Mouse (Mus musculus) layer of hippocampus, postnatal 10 days (tissue): ENCODE results near the gene Tex44. TPM values are rescaled to one million over a fixed set of nuclear protein-coding genes. Genes with fewer than 3 reads are reported as not detected.

Experiments
- DNase-seq, 2 experiments: peaks; one replicate each; pipeline ENCODE4 v3.0.0; 2021; ENCODE audit warnings: low spot score in 2 of 2
- total RNA-seq, 2 experiments: library from RNA; stranded (reverse); gene quantifications; 2 replicates each; pipeline ENCODE4 v1.2.3; 2021

The Tex44 gene
- total RNA-seq, 2 experiments from 2014 or later: not detected

DNA sequence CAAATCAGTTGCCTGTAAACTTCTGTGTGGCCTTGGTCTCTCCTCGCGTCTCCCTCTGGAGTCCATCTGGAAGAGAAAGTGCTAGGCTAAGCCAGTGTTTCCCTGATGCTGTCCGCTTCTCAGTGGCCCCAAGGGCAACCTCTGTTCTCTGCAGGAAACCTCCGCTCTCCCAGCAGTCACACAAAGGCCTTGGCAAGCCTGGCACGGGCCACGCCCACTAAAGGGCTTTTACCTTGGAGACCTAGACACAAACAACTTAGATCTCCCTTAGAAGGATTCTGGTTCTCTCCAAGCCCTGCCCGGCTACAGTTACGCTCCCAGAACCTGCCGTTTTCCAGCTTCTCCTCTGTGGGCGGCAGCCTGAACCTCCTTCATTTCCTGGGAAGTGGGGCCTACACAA lies 5.1 kb upstream of the Tex44 start:
- DNase-seq: no peak

DNA sequence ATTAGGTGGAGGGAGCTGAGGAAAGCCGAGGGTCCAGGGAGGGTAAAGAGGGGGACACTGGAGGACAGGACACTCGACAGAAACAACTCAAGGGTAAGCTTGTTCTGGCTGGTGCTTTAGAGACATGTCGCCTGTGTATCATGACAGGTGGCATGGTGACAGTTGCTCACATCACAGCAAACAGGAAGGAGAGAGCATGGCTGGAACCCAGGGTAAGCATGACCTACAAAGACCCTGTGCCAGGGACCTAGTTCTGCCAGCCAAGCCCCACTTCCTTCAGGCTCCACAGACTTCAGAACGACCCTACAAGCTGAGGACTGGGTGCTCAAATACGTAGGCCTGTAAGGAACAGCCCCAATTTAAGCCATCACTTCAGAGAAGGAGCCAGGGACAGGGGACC lies 2.2 kb upstream of the Tex44 start:
- no peak for DNase-seq

DNA sequence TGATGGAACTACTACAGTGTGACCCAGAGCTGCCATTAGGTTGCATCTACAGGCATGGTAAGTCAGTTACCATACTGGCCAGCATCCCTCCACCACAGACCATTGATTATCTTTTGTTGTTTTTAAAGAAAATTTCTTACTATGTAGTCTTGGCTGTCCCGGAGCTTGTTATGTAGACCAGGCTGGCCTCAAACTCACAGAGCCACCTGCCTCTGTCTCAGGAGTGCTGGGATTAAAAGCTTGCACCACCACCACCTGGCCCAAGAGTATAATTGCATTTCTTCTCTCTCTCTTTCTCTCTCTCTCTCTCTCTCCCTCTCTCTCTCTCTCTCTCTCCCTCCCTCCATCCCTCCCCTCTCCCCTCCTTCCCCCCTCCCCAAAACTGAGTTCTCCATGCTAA lies 1.8 kb upstream of the Tex44 start:
- DNase-seq: no peak

DNA sequence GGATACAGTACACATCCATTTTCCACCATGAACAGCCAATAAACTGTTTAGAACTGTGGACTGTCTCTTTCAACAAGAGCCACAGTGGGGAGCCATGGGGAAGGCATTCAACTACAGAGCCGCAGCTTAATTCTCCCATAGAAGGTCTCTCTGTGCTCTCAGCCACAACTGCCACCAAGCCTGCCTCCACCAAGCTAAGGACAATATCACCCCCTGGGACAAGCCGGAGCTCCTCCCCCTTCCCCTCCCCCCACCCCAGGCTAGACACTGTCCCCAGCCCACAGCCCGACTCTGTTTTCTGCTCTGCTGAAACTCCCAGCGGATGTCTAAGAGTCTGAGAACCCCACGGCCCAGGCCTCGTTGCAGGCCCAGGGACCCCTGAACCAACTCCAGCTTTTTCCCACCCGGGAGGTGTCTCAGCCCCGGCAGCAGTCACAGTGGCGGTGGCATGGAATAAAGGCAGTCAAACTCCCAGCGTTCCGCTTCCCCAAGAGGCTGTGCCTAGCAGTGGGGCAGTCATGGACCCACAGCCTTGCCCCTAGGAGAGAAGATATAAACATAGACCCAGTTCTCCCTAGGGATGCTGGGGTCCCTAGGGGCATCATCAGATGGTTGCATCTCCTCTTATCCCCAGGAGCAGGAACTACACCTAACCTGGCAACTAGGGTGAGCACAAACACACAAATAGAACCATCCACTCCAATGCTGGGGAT lies 1.1 kb upstream of the Tex44 start:
- no peak for DNase-seq

DNA sequence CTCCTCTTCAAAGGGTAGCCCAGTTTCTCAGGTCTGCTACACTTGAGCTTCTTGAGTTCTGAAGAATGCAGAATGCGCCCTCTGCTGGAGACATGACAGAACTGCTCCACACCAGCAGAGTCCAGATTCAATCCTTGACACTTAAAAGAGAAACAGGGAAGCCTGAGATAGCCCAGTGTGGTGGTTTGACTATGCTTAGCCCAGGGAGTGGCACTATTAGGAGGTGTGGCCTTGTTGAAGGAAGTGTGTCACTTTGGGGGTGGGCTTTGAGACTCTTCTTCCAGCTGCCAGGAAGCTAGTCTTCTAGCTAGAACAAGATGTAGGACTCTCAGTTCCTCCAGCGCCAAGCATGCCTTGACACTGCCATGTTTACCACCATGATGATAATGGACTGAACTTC lies 3.9 kb downstream of the Tex44 start:
- peak; percentile 82 to 86 for DNase-seq

DNA sequence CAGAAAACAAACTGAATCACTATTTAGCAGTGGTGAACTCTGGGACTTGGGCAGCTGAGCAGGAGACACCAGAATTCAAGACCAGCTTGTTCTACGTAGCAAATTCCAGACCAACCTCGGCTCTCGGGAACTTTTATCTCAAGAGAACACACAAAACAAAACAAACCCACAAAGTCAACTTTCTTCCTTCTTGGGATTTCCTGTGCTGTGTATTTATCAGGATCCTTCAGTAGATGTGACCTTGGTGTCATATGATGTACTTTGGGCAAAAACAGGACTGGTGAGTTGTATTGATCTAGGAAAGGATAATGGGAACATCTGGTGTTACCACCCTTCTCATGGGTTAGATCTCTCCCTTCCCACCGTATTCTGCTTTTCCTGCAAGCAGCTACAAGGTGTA lies 6.6 kb downstream of the Tex44 start:
- DNase-seq: no peak

DNA sequence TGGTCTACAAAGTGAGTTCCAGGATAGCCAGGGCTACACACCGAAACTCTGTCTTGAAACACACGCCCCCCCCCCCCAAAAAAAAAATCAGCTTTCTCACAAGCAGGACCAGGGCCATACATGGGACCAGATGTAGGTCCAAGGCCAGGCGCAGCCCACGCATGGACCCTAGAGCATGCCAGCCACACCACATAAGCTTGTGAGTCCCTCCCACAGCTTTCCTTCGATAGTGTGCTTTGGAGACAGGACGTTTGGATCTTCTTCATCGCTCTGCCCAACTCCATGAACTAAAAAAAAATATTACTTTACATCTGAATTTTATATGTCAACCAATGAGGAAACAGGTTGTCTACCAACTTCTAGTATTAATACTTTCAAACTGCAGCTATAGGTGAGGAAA lies 7.2 kb downstream of the Tex44 start:
- no peak for DNase-seq

DNA sequence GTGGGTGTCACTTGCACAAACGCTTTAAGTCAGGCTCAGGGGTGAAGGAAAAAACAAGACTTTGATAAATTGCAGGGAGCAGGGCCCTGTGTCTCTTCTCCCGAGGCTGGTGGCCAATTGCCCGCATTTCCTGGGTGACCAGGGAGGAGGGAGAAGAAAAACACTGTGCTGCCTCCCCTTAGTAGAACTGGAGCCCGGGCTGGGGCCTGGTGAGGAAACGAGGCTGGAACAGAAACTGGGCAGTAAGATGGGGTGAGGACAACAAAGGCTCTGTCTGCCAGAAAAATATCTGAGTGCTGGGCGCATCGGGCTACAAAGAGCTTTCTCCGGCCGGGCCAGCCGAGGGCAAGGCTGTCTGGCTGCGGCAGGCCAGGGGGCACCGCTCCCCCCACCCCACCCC lies 7.9 kb downstream of the Tex44 start:
- DNase-seq: peak; percentile 78 to 80

DNA sequence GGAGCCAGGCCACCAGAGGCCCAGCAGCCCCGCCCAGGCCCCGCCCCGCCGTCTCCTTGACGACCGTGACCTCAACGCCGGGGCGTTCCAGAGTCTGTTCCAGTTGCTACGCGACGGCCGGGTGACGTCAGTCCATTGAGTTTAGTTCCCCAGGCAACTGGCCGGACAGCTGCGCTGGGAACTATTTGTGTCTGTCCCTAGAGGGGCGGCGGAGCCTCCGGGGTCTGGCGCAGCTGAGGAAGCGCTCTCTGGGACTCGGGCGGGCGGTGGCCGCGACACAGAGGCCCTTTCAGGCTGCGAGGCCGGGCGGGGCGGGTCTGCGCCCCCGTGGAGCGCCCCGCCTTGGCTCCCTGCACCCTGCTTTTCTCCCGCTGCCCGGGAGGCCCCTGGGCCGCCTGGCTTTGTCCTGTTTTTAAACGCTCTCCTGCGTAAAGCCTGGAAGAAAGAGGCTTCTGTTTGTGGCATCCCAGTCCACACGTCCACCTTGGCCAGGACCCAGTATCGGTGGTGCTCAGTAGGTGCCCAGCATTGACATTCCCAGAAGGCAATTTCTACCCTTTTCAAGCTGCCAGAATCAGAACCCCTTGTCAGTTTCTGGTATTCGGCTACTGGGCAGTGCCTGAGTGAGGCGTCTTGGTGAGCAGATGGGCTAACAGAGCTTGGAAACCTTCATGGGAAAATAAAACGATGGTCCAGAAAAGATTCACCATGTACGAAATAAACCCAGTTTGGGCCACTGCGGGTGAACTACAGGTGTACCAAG lies 8.5 kb downstream of the Tex44 start:
- DNase-seq: peak; percentile 98

DNA sequence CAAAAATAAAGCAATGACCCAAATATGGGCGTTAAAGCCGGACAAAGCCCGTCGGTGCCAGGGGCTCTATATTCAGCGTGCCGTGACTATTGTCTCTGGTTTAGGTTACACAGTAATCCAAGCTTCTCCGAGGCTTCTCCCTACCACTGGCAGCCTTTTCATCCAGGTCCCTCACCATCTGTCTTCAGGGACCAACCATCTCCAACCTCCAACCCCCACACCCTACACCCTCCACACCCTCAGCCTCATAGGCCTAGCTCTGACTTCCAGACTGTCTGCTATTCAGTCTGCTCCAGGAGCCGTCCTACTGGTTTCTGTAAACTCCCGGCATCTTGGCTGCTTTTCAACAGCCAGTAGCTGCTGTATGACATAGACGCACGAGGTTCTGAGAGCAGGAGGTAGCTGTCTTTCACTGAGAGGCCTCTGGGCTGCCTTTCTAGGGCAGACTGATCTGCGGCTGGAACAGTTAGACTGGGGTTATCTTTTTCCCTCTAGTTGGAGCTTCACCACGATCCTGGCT lies 9.2 kb downstream of the Tex44 start:
- DNase-seq: peak; percentile 69 to 70

DNA sequence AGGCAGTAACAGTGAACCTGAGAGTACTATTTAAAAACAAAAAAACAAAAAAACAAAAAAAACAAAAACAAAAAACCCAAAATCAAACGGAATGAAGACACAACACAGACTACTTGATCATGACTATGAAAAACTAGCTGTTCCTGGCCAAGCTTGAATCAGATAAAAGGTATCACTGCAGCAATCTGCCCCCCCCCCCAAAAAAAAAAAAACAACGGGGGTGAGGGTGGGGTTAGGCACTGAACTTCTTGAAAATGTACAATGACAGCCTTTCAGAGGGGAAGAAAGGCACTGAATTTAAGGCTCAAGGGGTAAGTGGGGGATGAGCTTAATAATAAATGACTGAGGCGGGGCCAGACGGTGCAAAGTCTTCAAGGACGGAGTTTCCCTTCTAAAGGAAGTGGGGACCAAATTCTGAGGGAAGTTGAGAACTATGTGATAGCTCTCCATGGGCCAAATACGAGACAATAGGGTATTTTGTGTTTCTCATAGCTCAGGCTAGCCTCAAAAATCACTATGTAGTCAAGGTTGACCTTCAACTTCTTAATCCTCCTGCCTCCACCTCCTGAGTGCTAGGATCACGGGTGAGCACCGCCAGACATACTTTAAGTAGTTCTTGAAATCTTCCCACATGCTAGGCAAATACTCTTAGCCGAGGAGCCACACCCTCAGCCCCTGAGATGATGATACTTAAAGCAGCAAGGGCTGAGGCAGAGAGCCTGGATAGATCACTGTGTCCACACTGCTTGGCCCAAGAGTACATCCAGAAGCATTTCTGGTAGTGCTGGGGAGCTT lies 11.3 kb downstream of the Tex44 start:
- DNase-seq: no peak

DNA sequence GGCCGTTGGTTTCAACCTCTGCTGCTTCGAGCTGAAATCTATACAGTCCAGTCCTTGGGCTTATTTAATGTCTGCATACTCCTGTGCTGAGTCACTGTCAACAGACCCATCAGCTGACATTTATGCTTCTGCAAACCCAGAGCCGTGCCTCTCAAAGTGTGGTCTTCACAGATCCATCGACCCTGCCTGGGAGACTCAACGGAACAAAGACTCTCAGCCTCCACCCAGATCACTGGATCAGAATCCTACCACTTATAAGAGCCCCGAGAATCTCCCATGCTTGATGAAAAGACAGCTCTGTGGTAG lies 11.8 kb downstream of the Tex44 start:
- no peak for DNase-seq

DNA sequence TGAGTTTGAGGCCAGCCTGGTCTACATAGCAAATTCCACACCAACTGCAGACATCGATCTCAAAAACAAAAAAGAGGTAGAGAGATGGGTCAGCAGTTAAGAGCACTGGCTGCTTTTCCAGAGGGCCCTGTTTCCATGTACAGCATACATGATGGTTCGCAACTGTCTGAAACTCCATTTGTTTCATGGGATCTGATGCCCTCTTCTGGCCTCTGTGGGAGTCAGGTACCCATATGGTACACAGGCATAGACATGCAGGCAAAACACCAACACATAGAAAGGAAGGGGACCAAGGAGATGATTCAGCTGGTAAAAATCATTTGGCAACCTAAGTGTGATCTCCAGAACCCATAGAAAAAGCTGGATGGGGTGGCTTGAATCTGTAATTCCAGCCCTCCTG lies 12.4 kb downstream of the Tex44 start:
- DNase-seq: no peak

DNA sequence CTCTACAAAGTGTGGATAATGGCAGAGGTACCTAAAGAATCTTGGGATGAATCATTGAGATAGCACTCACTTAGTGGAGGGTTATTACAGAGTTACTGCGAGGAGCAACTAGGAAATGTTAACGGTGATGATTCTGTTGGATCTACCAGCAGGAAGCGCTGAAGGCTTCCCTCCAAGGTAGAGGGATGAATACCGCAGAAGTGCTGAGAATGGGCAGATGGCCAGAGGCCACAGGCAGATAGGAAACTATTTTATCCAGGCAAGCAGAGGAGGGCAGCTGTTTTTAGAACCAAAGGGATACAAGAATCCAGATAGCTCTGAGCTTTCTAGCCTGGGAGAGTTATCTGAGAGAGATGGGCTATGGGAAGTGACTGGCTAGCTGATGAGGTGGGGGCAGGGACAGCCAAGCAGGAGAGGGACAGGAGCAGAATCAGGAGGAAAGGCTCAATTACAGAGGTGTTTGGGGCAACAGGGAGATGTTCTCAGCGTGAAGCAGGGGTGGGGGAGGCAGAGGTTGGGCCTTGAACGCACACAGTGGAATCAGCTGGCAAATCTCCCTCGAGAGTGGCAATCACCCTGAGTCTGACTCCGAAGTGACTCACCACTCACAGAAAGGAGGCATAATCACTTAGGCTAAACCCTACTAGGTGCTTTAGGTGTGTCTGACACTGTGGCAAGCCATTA lies 13.5 kb downstream of the Tex44 start:
- DNase-seq: no peak

DNA sequence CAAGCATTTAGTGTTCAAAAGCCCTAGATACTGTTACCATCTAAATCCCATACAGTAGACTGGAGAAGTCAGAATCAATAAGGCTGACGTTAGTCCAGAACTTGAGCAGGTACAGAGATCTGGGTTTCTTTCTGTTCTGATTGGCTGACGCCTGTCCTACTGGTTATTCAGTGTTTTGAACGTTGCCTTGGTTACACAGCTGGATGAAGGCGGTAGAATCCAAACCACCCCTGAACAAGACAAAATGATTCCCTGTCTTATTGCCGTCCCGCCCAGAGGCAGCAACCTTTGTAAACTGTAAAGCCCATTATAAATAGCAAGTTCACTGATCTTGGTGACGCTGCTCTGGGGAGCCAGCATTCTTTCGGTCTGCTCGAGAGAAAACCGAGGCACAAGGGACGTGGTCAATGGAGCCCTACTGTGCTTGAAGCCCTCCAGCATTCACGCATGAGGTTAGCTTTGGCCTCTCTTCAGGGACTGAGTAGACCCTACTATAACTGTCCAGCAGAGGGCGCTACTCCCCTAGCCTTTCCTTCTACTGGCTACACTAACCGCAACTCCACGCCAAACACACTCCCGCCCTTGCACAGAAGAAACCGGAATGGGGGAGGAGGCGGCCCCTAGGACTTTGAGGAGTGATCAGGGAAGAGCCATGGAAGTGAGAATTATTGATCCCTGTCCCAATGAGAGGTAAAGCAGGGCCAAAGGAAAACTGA lies 14.2 kb downstream of the Tex44 start:
- peak; percentile 97 to 98 for DNase-seq

DNA sequence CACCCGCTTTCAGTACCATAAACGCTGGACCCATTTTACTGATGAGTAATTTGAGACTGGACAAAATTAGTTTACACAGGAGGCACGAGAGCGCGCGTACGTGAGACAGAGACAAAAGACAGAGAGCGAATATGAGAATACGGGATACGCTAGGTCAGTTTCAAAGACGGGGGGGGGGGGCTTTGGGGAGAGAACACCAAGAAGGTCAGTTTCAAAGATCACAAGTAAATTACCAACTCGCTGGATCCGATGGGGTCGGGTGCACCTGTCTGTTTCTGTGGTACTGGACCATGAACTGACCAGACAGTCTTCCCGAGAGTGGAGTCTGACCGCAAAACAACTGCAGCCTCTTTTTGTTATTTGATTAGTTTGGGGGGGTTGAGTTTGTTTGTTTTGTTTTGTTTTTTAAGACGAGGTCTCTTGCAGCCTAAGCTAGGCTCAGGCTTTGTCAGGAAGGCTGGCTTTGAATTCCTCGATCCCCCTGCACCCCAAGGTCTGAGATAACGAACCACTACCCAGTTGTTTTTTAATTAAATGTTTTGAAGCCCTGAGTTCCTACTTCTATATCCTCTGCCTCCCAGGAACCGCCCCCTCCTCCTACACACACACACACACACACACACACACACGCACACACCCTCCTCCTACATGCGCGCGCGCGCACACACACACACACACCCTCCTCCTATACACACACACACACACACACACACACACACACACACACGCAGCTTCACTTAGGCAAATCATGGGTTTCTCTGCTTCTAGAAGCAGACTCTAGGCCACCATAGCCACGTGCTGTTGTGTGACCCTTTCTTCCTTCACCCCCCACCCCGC lies 15.0 kb downstream of the Tex44 start:
- DNase-seq: peak; percentile 49 to 57

DNA sequence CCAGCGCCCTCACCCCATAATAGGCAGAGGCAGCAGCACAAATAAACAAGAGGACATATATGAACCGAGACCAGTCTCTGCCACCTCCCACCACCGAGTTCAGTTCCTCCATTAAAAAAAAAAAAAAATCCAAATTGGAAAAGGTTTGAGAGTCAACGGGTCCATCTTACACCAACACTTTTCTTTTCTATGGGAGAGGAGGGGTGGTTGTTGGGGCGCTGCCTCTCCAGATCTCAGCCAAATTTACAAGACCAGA lies 15.5 kb downstream of the Tex44 start:
- no peak for DNase-seq

DNA sequence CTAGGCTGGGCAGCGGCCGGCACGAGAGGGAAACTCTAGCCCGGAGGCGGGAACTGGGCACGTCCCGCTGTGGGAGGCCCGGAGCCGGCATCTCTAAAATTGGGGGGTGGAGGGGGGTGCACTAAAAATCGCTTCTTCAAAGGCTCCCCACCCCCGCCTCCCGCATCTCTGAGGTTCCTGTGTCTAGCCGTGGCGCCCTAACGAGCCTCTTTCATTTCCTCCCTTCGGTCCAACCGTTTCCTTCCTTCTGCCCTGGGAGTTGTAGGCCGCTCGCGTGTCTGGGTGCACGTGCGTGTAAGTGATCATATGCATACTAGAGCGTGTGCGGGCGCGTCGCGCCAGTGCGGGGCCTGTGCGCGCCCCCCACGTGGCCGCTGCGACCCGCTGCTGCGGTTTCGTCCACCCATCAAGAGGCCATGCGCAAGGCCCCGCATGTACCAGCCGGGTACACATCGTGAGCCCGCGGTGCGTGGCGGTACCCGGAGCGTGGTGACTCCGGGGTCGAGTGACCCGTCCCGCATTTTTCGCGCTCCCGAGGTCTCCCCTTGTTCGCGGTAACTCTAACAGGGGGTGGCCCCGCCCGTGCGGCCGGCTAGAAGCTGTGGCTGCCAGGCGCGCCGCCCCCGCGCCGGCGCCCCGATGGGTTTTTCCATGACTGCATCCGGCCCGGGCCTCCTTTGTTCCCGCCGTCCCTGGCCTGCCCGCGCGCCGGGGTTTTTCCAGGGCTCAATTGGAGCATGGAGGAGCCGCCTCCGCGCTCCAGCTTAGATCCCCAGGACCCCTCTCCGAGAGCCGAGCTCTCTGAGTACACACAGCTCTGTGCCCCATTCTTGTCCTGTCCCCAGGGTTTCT lies 16.1 kb downstream of the Tex44 start:
- DNase-seq: peak; percentile 84 to 89

DNA sequence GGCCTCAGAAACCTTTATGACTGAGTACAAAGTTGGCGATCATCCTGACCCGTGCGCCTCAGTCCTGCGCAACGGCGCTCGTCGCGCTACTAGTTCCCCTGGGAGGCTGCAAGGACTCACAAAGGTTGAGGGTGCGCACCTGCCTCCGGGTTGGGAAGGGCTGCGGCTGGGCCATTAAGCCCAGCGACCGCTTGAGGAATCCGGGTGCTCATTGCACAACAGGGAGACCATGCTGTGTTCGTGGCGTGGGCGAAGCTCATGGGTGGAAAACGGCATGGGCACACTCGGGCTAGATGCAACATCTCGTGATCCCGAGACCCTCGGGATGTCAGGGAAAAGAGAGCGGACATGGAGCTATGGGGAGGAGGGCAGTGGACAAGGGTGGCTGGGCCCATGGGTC lies 16.7 kb downstream of the Tex44 start:
- no peak for DNase-seq
